Mouse (Mus musculus) heart, postnatal 0 days (tissue): ENCODE results near the gene Cgrrf1. TPM values are rescaled to one million over a fixed set of nuclear protein-coding genes. Genes with fewer than 3 reads are reported as not detected.

Experiments
- ATAC-seq: fragments of 200-750 bp; cut with Nextera tagmentation; 2 replicates; pipeline ENCODE4 v1.8.0; 2017; ENCODE audit warnings: low read depth, moderate number of reproducible peaks, moderate library complexity; ENCODE audit not compliant: insufficient read depth
- DNase-seq: peaks from one replicate; pipeline ENCODE4 v3.0.0-alpha.2; 2016; ENCODE audit warnings: low spot score
- H3K27ac ChIP-seq: fragments of 300-500 bp; sonication (generic); 2 replicates; pipeline ENCODE4 v1.5.1; 2014; ENCODE audit warnings: low read depth, mild to moderate bottlenecking
- H3K27me3 ChIP-seq: fragments of 300-500 bp; sonication (generic); 2 replicates; pipeline ENCODE4 v1.6.1; 2014; ENCODE audit warnings: low read length, mixed read lengths; ENCODE audit not compliant: control insufficient read depth, insufficient read depth
- H3K36me3 ChIP-seq: fragments of 300-500 bp; sonication (generic); replicated peaks from 2 replicates; pipeline ENCODE4 v1.6.1; 2014; ENCODE audit warnings: low read length, mixed read lengths; ENCODE audit not compliant: control insufficient read depth, insufficient read depth
- H3K4me1 ChIP-seq: fragments of 300-500 bp; sonication (generic); 2 replicates; pipeline ENCODE4 v1.6.1; 2014; ENCODE audit warnings: antibody characterized with exemption; ENCODE audit not compliant: control insufficient read depth, insufficient read depth
- H3K4me2 ChIP-seq: fragments of 300-500 bp; sonication (generic); 2 replicates; pipeline ENCODE4 v1.6.1; 2014; ENCODE audit warnings: low read depth, mild to moderate bottlenecking, low read length, moderate library complexity
- H3K4me3 ChIP-seq: fragments of 300-500 bp; sonication (generic); 2 replicates; pipeline ENCODE4 v1.5.1; 2014; ENCODE audit warnings: low read depth, low read length
- H3K9ac ChIP-seq: fragments of 300-500 bp; sonication (generic); replicated peaks from 2 replicates; pipeline ENCODE4 v1.6.1; 2014; ENCODE audit warnings: low read depth, low read length, mixed read lengths
- H3K9me3 ChIP-seq: fragments of 300-500 bp; sonication (generic); replicated peaks from 2 replicates; pipeline ENCODE4 v1.6.1; 2016; ENCODE audit warnings: low read length; ENCODE audit not compliant: control insufficient read depth
- CTCF ChIP-seq: IDR thresholded peaks from 2 replicates; pipeline ENCODE4 v1.5.1; 2016; ENCODE audit warnings: antibody characterized with exemption, control low read depth, low read depth
- EP300 ChIP-seq: IDR thresholded peaks from 2 replicates; pipeline ENCODE4 v1.6.1; 2016; ENCODE audit warnings: antibody characterized with exemption, low read depth
- WGBS: fragments of 180-500 bp; shearing (Covaris S2); extraction: QIAGEN DNeasy Blood & Tissue Kit; methylation state at CpG from one replicate; pipeline ENCODE4 v1.1.7; 2014; 5-methylcytosine and 5-hydroxymethylcytosine counted together
- polyA plus RNA-seq: library from polyadenylated mRNA; unstranded; fragments of >200 nt; fragmentation: Nextera tagmentation; extraction: Ambion mirVana; gene quantifications from 2 replicates; pipeline ENCODE4 v1.2.1, GENCODE M21; 2015
- total RNA-seq: library from RNA; depleted of rRNA; stranded (reverse); fragments of >200 nt; gene quantifications from 2 replicates; pipeline ENCODE4 v1.2.3, GENCODE M21; 2014; ENCODE audit warnings: low replicate concordance

The Cgrrf1 gene
- total and polyA plus RNA-seq, 2 experiments from 2014 or later = 43.5 to 103 TPM

DNA sequence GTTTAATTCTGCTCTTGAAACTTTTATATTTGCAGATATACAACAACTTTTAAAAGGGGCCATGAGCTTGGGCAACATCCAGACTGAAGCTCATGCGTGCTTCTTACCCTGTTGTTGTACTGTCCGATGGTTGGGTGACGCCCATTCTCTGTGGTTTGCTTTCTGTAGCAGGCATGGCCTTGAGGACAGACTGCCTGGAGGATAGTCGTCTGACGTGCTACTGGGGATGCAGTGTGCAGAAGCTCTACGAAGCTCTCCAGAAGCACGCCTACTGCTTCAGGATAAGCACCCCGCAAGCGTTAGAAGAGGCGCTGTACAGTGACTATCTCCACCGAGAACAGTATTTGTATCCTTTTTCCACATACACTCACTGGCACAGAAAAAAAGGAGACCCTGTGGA is 13.8 kb downstream of the Cgrrf1 start:
- H3K27ac ChIP-seq = no peak overlapping the region
- no peak for ATAC-seq
- DNase-seq = no peak
- no peak overlapping the region for H3K4me3 ChIP-seq
- 88% methylated on average over 11 of the region's 11 CpGs for WGBS
- no peak overlapping the region for H3K9ac ChIP-seq
- H3K4me2 ChIP-seq = no peak overlapping the region
- no peaks in the 10 kb centered on the region for H3K9me3 ChIP-seq
- no peak for TF ChIP-seq CTCF
- no peaks in the 10 kb centered on the region for H3K27me3 ChIP-seq
- no peaks in the 10 kb centered on the region for H3K4me1 ChIP-seq
- H3K36me3 ChIP-seq = peaks cover 45% of the 10 kb centered on the region

DNA sequence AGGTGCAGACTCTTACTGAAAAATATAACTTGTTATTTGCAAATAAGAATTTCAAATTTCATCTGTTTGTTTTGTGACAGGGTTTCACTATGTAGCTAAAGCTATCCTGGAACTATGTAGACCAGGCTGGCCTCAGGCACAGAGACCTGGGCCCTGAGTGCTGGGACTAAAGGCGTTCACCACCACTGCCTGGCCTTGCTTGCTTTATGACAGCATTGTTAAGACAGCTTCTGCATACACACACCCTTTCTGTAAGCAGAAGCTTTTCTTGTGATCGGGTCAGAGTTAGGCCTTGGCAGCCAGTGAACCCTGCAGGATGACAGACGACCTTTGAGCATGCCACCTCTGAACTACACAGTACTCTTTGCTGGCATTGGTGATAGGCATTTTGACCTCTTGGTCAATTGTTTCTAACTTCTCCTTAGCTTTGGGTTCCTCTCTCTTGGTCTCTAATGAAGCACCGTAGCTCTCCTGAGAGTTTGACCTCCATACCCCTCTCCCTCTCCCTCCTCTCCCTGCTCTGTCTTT is 16.2 kb downstream of the Cgrrf1 start:
- H3K4me3 ChIP-seq = no peak overlapping the region
- H3K4me2 ChIP-seq = no peak overlapping the region
- peaks cover 32% of the 10 kb centered on the region for H3K36me3 ChIP-seq
- no peak overlapping the region for H3K27ac ChIP-seq
- H3K9me3 ChIP-seq = no peaks in the 10 kb centered on the region
- no peak for DNase-seq
- H3K4me1 ChIP-seq = no peaks in the 10 kb centered on the region
- H3K27me3 ChIP-seq = no peaks in the 10 kb centered on the region
- TF ChIP-seq CTCF (no peak), EP300 (no peak)
- H3K9ac ChIP-seq = no peak overlapping the region
- ATAC-seq = no peak
- 90% methylated on average over 4 of the region's 4 CpGs for WGBS

DNA sequence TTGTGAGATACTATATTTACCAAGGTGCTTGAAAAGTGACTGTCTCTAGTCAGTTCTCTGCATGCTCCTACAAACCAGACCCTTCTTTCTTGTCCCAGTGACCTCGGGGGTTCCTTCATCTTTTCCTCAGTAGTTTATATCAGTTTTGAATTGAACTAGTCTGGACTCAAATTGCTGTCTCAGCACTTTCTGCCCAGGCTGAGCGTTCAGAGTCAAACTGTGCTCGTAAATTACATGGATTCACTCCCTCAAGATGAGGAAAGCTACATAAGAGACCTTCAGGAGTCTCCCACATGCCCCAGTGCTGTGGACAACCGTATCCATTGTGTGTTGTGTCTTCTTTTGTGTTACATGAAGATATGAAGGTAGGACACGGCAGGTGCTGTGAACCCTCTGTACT is 16.8 kb downstream of the Cgrrf1 start:
- Histone ChIP-seq H3K27ac (no peak overlapping the region), H3K4me3 (no peak overlapping the region), H3K4me2 (no peak overlapping the region), H3K36me3 (peaks cover 36% of the 10 kb centered on the region), H3K4me1 (no peaks in the 10 kb centered on the region), H3K9ac (no peak overlapping the region), H3K9me3 (no peaks in the 10 kb centered on the region), H3K27me3 (no peaks in the 10 kb centered on the region)
- WGBS = 89% methylated on average over 5 of the region's 5 CpGs
- ATAC-seq (no peak), DNase-seq (no peak)
- no peak for TF ChIP-seq CTCF
- no peak for TF ChIP-seq EP300

DNA sequence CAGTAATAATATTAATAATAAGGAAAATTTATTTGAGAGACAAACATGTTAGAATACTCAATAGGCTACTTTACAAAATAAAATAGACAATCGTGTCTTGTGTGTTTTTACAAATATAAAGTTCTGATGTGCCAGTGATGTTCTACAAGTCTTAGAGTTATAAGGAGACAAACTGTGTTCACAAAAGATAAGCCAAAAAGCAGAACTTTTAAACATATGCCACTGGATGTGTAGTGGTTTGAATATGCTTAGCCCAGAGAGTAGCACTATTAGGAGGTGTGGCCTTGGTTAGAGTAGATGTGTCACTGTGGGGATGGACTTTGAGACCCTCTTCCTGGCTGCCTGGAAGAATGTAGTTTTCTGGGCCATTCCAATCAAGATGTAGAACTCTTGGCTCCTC is 17.8 kb downstream of the Cgrrf1 start:
- TF ChIP-seq CTCF (no peak), EP300 (no peak)
- Histone ChIP-seq H3K4me2 (no peak overlapping the region), H3K4me1 (no peaks in the 10 kb centered on the region), H3K4me3 (no peak overlapping the region), H3K36me3 (peaks cover 38% of the 10 kb centered on the region), H3K27me3 (no peaks in the 10 kb centered on the region), H3K27ac (no peak overlapping the region), H3K9ac (no peak overlapping the region), H3K9me3 (no peaks in the 10 kb centered on the region)
- WGBS = 84% methylated on average over 1 of the region's 1 CpGs
- ATAC-seq = no peak
- DNase-seq = no peak

DNA sequence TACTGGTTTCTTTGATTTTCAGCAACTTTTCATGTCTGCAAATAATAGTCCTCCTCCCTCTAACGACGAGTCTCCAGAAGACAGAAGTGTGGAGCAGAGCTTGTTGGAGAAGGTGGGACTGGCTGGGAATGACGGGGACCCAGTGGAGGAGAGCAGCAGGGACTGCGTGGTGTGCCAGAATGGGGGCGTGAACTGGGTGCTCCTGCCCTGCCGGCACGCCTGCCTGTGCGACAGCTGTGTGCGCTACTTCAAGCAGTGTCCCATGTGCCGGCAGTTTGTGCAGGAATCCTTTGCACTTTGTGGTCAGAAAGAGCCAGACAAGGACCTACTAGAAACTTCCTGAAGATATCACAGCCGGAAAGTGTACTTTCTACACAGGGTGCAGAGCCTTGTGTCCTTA is 21.8 kb downstream of the Cgrrf1 start:
- no peak overlapping the region for H3K27ac ChIP-seq
- no peaks in the 10 kb centered on the region for H3K4me1 ChIP-seq
- no peaks in the 10 kb centered on the region for H3K9me3 ChIP-seq
- no peaks in the 10 kb centered on the region for H3K27me3 ChIP-seq
- DNase-seq (no peak), ATAC-seq (no peak)
- H3K4me3 ChIP-seq = no peak overlapping the region
- H3K9ac ChIP-seq = no peak overlapping the region
- H3K4me2 ChIP-seq = no peak overlapping the region
- peaks cover 16% of the 10 kb centered on the region for H3K36me3 ChIP-seq
- WGBS = 66% methylated on average over 11 of the region's 11 CpGs
- no peak for TF ChIP-seq CTCF
- no peak for TF ChIP-seq EP300

DNA sequence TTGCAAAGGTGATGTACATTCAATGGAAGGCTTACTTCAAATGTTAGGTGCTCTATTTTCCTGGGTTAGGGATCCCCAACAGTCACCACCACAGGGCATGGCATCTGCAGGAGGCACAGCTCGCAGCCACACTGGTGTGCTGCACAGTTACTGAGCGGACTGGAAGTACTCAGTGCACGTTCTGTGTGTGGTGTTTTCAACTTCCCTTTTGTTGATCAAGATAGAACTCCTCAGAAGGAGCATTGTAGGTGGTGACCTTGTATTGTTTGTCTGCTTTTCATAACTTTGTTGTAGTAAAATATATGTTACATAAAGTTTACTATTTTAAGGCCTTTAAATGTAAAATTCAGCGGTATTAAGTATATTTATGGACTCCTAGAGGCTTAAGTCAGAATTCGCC is 31.0 kb downstream of the Cgrrf1 start:
- 89% methylated on average over 5 of the region's 5 CpGs for WGBS
- DNase-seq (no peak), ATAC-seq (no peak)
- H3K9ac ChIP-seq = no peak overlapping the region
- H3K27me3 ChIP-seq = no peaks in the 10 kb centered on the region
- TF ChIP-seq EP300 = no peak
- no peak for TF ChIP-seq CTCF
- no peak overlapping the region for H3K27ac ChIP-seq
- 0 out of 2 replicates have a peak, but pooled peaks cover 3% of the 10 kb centered on the region for H3K36me3 ChIP-seq
- H3K4me2 ChIP-seq = no peak overlapping the region
- no peaks in the 10 kb centered on the region for H3K9me3 ChIP-seq
- H3K4me3 ChIP-seq = no peak overlapping the region
- H3K4me1 ChIP-seq = no peaks in the 10 kb centered on the region
